In genomic region chr6:127766041-127766604, GRCm38 (mm10) we compare ENCODE assay signal across 8 mouse cellular contexts. TPM values are rescaled to one million over a fixed set of nuclear protein-coding genes. Genes with fewer than 3 reads are reported as not detected.
DNase-seq lines count a peak whose midpoint lies in the region; ATAC-seq lines count a peak whose summit lies in the region.

No protein-coding gene starts in this region.

- no peaks in the 10 kb centered on the region for H3K36me3 ChIP-seq in heart, embryonic 10.5 days
- no peaks in the 10 kb centered on the region for H3K36me3 ChIP-seq in hindbrain, embryonic 16.5 days (ENCODE audit: control insufficient read depth, insufficient read depth, low read length)
- no peaks in the 10 kb centered on the region for H3K36me3 ChIP-seq in neural tube, embryonic 13.5 days

- peak overlapping the region; percentile 67 for H3K4me3 ChIP-seq in heart, embryonic 10.5 days
- peak overlapping the region; percentile 61 for H3K4me3 ChIP-seq in hindbrain, embryonic 16.5 days (ENCODE audit: low read length)
- H3K4me3 ChIP-seq in neural tube, embryonic 13.5 days: peak overlapping the region; percentile 76

- H3K9ac ChIP-seq in hindbrain, embryonic 16.5 days (ENCODE audit: low read depth, low read length): peak overlapping the region; percentile 23; the same call in 1 of the 2 replicates
- H3K9ac ChIP-seq in neural tube, embryonic 13.5 days: peak overlapping the region; percentile 86

- peak overlapping the region; percentile 79 for H3K27ac ChIP-seq in heart, embryonic 10.5 days
- H3K27ac ChIP-seq in hindbrain, embryonic 16.5 days (ENCODE audit: low read depth, low read length): peak overlapping the region; percentile 55
- peak overlapping the region; percentile 89 for H3K27ac ChIP-seq in neural tube, embryonic 13.5 days (replicated peaks)

- peaks cover 67% of the 10 kb centered on the region for H3K27me3 ChIP-seq in heart, embryonic 10.5 days (ENCODE audit: insufficient read depth, poor library complexity, severe bottlenecking)
- no peaks in the 10 kb centered on the region for H3K27me3 ChIP-seq in hindbrain, embryonic 16.5 days (replicated peaks; ENCODE audit: control insufficient read depth, insufficient read depth, low read length)
- H3K27me3 ChIP-seq in neural tube, embryonic 13.5 days: peaks cover 15% of the 10 kb centered on the region

- DNase-seq in heart, embryonic 10.5 days (ENCODE audit: low spot score): no peak
- no peak for DNase-seq in heart, adult 9 months (ENCODE audit: low spot score in 2 of 2)
- peak; percentile 48 to 61 for DNase-seq in cerebellum, postnatal 25 days
- DNase-seq in ovary, adult 18-20 months (ENCODE audit: low spot score): no peak
- DNase-seq in kidney, postnatal 4 days: no peak
- DNase-seq in spleen, postnatal 4 days (ENCODE audit: low spot score in 2 of 2): no peak

- peak overlapping the region; percentile 78 for H3K4me2 ChIP-seq in hindbrain, embryonic 16.5 days (ENCODE audit: low read length)
- H3K4me2 ChIP-seq in neural tube, embryonic 13.5 days: peak overlapping the region; percentile 83

- peak; percentile 32; the same call in 1 of the 2 replicates for ATAC-seq in hindbrain, embryonic 16.5 days
- peak; percentile 13; the same call in 1 of the 2 replicates for ATAC-seq in neural tube, embryonic 13.5 days (ENCODE audit: low read depth)

- no peaks in the 10 kb centered on the region for H3K9me3 ChIP-seq in heart, embryonic 10.5 days
- H3K9me3 ChIP-seq in hindbrain, embryonic 16.5 days (ENCODE audit: control insufficient read depth, low read length): no peaks in the 10 kb centered on the region
- no peaks in the 10 kb centered on the region for H3K9me3 ChIP-seq in neural tube, embryonic 13.5 days

- whole genome bisulfite sequencing in heart, embryonic 10.5 days: 7% methylated on average over 9 of the region's 11 CpGs
- WGBS in hindbrain, embryonic 16.5 days: 4% methylated on average over 11 of the region's 11 CpGs
- 9% methylated on average over 9 of the region's 11 CpGs for WGBS in neural tube, embryonic 13.5 days

- peaks cover 57% of the 10 kb centered on the region for H3K4me1 ChIP-seq in heart, embryonic 10.5 days
- H3K4me1 ChIP-seq in hindbrain, embryonic 16.5 days (ENCODE audit: control insufficient read depth, insufficient read depth, low read depth, low read length): peaks cover 31% of the 10 kb centered on the region
- H3K4me1 ChIP-seq in neural tube, embryonic 13.5 days (replicated peaks): peaks cover 69% of the 10 kb centered on the region

RNA-seq across cellular contexts. Expression of gene Prmt8, which starts 3.1 kb away (rescaled TPM):
- polyA plus RNA-seq in heart, embryonic 10.5 days (2016; fragmentation: Nextera tagmentation; extraction: Ambion mirVana): 2.0 and 2.9 TPM in 2 replicates
- polyA plus RNA-seq in hindbrain, embryonic 16.5 days (2015; fragmentation: Nextera tagmentation; extraction: Ambion mirVana): 35.2 and 37.0 TPM in 2 replicates
- polyA plus RNA-seq in neural tube, embryonic 13.5 days (2015; fragmentation: Nextera tagmentation; extraction: Ambion mirVana): 39.9 and 40.9 TPM in 2 replicates

Comparison
In these comparisons a context has a peak if more than half of its experiments do, and no peak if none do; other contexts are left out.
1. DNase-seq: peak in cerebellum, postnatal 25 days (2 of 2); none in heart, embryonic 10.5 days (single experiment), heart, adult 9 months (0 of 2), ovary, adult 18-20 months (single experiment), kidney, postnatal 4 days (0 of 2) and spleen, postnatal 4 days (0 of 2).
2. Peak in every context shown above with its lines, with median percentiles within 50 percentile points of each other: H3K27ac ChIP-seq and H3K4me3 ChIP-seq.